Mouse (Mus musculus): ENCODE measurements around the gene Atp6v1g1. TPM values are rescaled to one million over a fixed set of nuclear protein-coding genes. Genes with fewer than 3 reads are reported as not detected.
A peak's percentile ranks its signal among the peaks of the same experiment; 100 is the strongest.

The Atp6v1g1 gene
- polyA plus RNA-seq, 1 experiment from 2014 or later = 125 TPM

DNA sequence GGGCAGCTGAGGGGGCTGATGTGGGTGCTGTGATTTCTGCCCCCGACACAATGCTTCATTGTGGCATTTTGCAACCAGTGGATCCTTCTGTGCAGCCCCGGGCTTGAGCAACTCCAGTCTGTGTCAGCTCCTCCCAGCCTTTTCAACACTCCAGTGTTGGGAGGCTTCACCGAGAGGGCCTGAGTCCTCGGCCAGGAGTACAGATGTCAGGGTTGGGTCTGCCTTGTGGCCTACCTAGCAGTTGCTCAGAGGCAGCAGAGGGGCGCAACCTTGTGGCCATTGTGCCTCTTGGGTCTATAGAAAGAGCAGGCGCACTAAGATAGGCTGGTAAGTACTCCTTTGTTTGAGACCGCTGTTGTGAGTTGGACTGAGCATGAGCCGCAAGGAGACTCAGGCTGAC, 15.5 kb downstream of the Atp6v1g1 start:
- DNase-seq (no peak), ATAC-seq (ENCODE audit: low read depth) (no peak)
- Histone ChIP-seq H3K9me3 (replicated peaks) (no peaks in the 10 kb centered on the region), H3K4me1 (replicated peaks) (peaks cover 64% of the 10 kb centered on the region), H3K9ac (peak overlapping the region; percentile 39), H3K27ac (peak overlapping the region; percentile 56), H3K36me3 (0 out of 2 replicates have a peak, but pooled peaks cover 6% of the 10 kb centered on the region), H3K27me3 (no peaks in the 10 kb centered on the region), H3K4me3 (replicated peaks) (no peak overlapping the region), H3K4me2 (peak overlapping the region; percentile 85)
- WGBS (ENCODE audit: insufficient replicate concordance) = 60% methylated on average over 8 of the region's 8 CpGs

- ATAC-seq (ENCODE audit: low read depth) = no peak
These were observed 17.5 kb downstream of the Atp6v1g1 start for GRCm38 (mm10) chr4:63561861-63562675.

DNA sequence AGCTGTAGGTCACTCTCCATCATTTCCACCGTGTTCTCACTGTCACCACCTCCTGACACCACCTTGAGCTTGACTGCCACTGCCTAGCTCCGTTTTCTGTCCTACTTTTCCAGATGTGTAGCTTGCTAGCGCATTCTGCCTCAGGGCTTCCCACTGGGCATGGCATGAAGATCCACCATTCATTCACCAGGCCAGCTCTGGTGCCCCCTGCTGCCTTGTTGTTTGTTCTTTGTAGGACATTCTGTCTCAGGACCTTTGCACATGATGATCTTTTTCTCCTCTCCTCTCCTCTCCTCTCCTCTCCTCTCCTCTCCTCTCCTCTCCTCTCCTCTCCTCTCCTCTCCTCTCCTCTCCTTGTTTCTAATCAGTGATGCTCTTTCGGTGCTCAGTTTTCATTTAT, 18.2 kb downstream of the Atp6v1g1 start:
- 76% methylated on average over 4 of the region's 4 CpGs for WGBS (ENCODE audit: insufficient replicate concordance)
- DNase-seq = no peak
- Histone ChIP-seq H3K36me3 (peaks cover 11% of the 10 kb centered on the region; the same call in 1 of the 2 replicates), H3K27me3 (no peaks in the 10 kb centered on the region), H3K4me1 (replicated peaks) (peaks cover 44% of the 10 kb centered on the region), H3K9me3 (replicated peaks) (no peaks in the 10 kb centered on the region), H3K9ac (no peak overlapping the region), H3K4me2 (peak overlapping the region; percentile 21; the same call in 1 of the 2 replicates), H3K4me3 (replicated peaks) (no peak overlapping the region), H3K27ac (peak overlapping the region; percentile 59; the same call in 1 of the 2 replicates)
- ATAC-seq (ENCODE audit: low read depth) = no peak

More at GRCm38 (mm10) chr4:63561861-63562675, 17.5 kb downstream of the Atp6v1g1 start:
- 39% methylated on average over 7 of the region's 7 CpGs for WGBS (ENCODE audit: insufficient replicate concordance)
- no peak for DNase-seq
- H3K4me3 ChIP-seq (replicated peaks) = no peak overlapping the region
- H3K27me3 ChIP-seq = no peaks in the 10 kb centered on the region
- H3K4me1 ChIP-seq (replicated peaks) = peaks cover 51% of the 10 kb centered on the region
- no peak overlapping the region for H3K9ac ChIP-seq
- no peaks in the 10 kb centered on the region for H3K9me3 ChIP-seq (replicated peaks)
- H3K36me3 ChIP-seq = peaks cover 11% of the 10 kb centered on the region; the same call in 1 of the 2 replicates
- peak overlapping the region; percentile 59 for H3K27ac ChIP-seq
- peak overlapping the region; percentile 21 for H3K4me2 ChIP-seq

DNA sequence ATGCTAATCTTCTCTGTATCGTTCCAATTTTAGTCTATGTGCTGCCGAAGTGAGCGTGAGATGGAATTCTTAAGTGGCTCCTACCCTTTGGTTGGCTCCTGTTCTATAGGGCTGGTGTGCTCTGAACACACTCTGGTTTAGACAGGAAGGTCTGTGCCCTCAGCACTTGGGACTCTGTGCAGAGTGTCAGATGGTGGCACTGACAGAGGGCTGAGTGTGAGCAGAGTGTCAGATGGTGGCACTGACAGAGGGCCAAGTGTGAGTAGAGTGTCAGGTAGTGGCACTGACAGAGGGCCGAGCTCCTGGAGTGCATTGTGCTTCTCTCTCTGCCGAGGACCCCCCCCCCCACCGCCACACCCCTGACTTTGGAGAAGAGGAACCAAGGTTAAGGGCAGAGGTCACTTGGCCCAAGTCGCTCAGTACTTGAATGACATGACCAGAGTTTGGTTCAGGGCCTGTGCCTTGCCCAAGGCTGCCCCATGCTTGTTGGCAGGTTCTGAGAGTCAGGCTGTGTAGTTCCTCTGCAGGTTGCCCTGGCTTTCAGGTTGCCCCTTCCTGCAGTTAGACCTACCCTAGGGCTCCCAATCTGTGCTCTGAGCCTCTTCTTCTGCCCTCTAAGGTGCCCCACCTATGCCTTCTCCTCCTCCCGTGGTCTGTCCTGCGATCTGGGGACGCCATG, 23.3 kb downstream of the Atp6v1g1 start:
- Histone ChIP-seq H3K36me3 (peaks cover 36% of the 10 kb centered on the region), H3K4me1 (replicated peaks) (no peaks in the 10 kb centered on the region), H3K9me3 (replicated peaks) (no peaks in the 10 kb centered on the region), H3K4me3 (replicated peaks) (no peak overlapping the region), H3K4me2 (no peak overlapping the region), H3K27ac (no peak overlapping the region), H3K27me3 (no peaks in the 10 kb centered on the region), H3K9ac (no peak overlapping the region)
- ATAC-seq (ENCODE audit: low read depth) (no peak), DNase-seq (no peak)
- 74% methylated on average over 10 of the region's 10 CpGs for WGBS (ENCODE audit: insufficient replicate concordance)

- peaks cover 40% of the 10 kb centered on the region for H3K36me3 ChIP-seq
- H3K27ac ChIP-seq = no peak overlapping the region
- ATAC-seq (ENCODE audit: low read depth) (no peak), DNase-seq (no peak)
- no peak overlapping the region for H3K4me2 ChIP-seq
- 76% methylated on average over 8 of the region's 8 CpGs for WGBS (ENCODE audit: insufficient replicate concordance)
- H3K9ac ChIP-seq = no peak overlapping the region
- H3K4me1 ChIP-seq (replicated peaks) = no peaks in the 10 kb centered on the region
- no peak overlapping the region for H3K4me3 ChIP-seq (replicated peaks)
- no peaks in the 10 kb centered on the region for H3K27me3 ChIP-seq
- H3K9me3 ChIP-seq (replicated peaks) = no peaks in the 10 kb centered on the region
These were observed 24.8 kb downstream of the Atp6v1g1 start for GRCm38 (mm10) chr4:63569322-63569721.

GRCm38 (mm10) chr4:63570208-63570781, 25.7 kb downstream of the Atp6v1g1 start:
- DNase-seq (no peak), ATAC-seq (ENCODE audit: low read depth) (no peak)
- H3K4me1 ChIP-seq (replicated peaks) = no peaks in the 10 kb centered on the region
- H3K4me3 ChIP-seq (replicated peaks) = no peak overlapping the region
- WGBS (ENCODE audit: insufficient replicate concordance) = 64% methylated on average over 7 of the region's 7 CpGs
- no peak overlapping the region for H3K4me2 ChIP-seq
- H3K27me3 ChIP-seq = no peaks in the 10 kb centered on the region
- H3K9me3 ChIP-seq (replicated peaks) = no peaks in the 10 kb centered on the region
- H3K36me3 ChIP-seq = peaks cover 40% of the 10 kb centered on the region
- no peak overlapping the region for H3K27ac ChIP-seq
- no peak overlapping the region for H3K9ac ChIP-seq

GRCm38 (mm10) chr4:63572621-63573020, 28.0 kb downstream of the Atp6v1g1 start:
- Histone ChIP-seq H3K9ac (no peak overlapping the region), H3K36me3 (peaks cover 38% of the 10 kb centered on the region), H3K4me2 (no peak overlapping the region), H3K27ac (no peak overlapping the region), H3K4me3 (replicated peaks) (no peak overlapping the region), H3K4me1 (replicated peaks) (no peaks in the 10 kb centered on the region), H3K9me3 (replicated peaks) (no peaks in the 10 kb centered on the region), H3K27me3 (no peaks in the 10 kb centered on the region)
- no peak for DNase-seq
- no peak for ATAC-seq (ENCODE audit: low read depth)
- WGBS (ENCODE audit: insufficient replicate concordance) = 58% methylated on average over 5 of the region's 5 CpGs

- Histone ChIP-seq H3K9ac (no peak overlapping the region), H3K36me3 (peaks cover 17% of the 10 kb centered on the region), H3K27ac (no peak overlapping the region), H3K27me3 (no peaks in the 10 kb centered on the region), H3K9me3 (replicated peaks) (no peaks in the 10 kb centered on the region), H3K4me1 (replicated peaks) (no peaks in the 10 kb centered on the region), H3K4me3 (replicated peaks) (no peak overlapping the region), H3K4me2 (no peak overlapping the region)
- WGBS (ENCODE audit: insufficient replicate concordance) = 83% methylated on average over 14 of the region's 14 CpGs
- no peak for ATAC-seq (ENCODE audit: low read depth)
- DNase-seq = no peak
These were observed 35.1 kb downstream of the Atp6v1g1 start for GRCm38 (mm10) chr4:63579649-63580048.

DNA sequence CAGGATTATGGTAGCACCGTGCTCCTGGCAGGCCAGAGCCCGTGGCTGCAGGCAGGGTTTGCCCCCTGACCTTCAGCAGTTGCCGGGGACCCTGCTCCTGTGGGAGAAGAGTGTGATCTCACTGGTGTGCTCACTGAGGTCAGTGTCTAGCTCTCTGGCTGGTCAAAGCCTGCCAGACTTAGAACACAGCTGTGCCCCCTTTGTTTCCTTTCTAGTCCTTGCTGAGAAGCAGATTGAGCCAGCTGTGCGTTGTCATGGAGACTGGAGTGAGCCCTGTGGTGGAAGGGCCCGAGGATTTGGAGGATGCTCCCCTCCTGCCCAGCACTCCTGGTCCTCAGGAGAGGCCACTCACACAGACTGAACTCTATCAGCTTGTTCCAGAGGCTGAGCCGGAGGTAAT, 35.5 kb downstream of the Atp6v1g1 start:
- no peak for DNase-seq
- Histone ChIP-seq H3K36me3 (peaks cover 17% of the 10 kb centered on the region), H3K4me3 (replicated peaks) (no peak overlapping the region), H3K9ac (no peak overlapping the region), H3K9me3 (replicated peaks) (no peaks in the 10 kb centered on the region), H3K27me3 (no peaks in the 10 kb centered on the region), H3K4me2 (no peak overlapping the region), H3K27ac (no peak overlapping the region), H3K4me1 (replicated peaks) (no peaks in the 10 kb centered on the region)
- 58% methylated on average over 6 of the region's 6 CpGs for WGBS (ENCODE audit: insufficient replicate concordance)
- ATAC-seq (ENCODE audit: low read depth) = no peak

DNA sequence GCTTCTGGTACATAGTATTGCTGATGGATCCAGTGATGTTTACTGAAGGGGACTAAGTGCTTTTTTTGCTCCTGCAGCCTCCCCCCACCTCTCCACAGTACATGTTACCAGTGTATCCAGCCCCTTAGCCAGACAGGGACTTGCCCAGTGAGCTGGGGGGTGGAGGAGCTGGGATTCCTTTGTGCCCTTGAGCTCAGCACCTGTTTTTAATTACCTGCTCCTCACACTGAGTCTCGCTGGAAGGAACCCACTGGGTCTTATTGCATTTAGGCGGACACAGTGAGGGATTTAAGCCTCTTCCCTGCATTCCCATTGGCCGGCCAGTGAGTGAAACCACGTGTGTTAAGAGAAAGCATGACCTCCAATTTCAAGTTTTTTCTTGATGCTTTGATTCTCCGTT, 38.0 kb downstream of the Atp6v1g1 start:
- Histone ChIP-seq H3K9me3 (replicated peaks) (no peaks in the 10 kb centered on the region), H3K36me3 (peaks cover 14% of the 10 kb centered on the region), H3K4me2 (no peak overlapping the region), H3K27me3 (no peaks in the 10 kb centered on the region), H3K9ac (no peak overlapping the region), H3K27ac (no peak overlapping the region), H3K4me1 (replicated peaks) (no peaks in the 10 kb centered on the region), H3K4me3 (replicated peaks) (no peak overlapping the region)
- DNase-seq (no peak), ATAC-seq (ENCODE audit: low read depth) (no peak)
- 64% methylated on average over 5 of the region's 5 CpGs for WGBS (ENCODE audit: insufficient replicate concordance)

GRCm38 (mm10) chr4:63585216-63585615, 40.6 kb downstream of the Atp6v1g1 start:
- 78% methylated on average over 10 of the region's 10 CpGs for WGBS (ENCODE audit: insufficient replicate concordance)
- Histone ChIP-seq H3K4me3 (replicated peaks) (no peak overlapping the region), H3K27me3 (no peaks in the 10 kb centered on the region), H3K36me3 (0 out of 2 replicates have a peak, but pooled peaks cover 10% of the 10 kb centered on the region), H3K27ac (no peak overlapping the region), H3K4me1 (replicated peaks) (no peaks in the 10 kb centered on the region), H3K9ac (no peak overlapping the region), H3K9me3 (replicated peaks) (no peaks in the 10 kb centered on the region), H3K4me2 (no peak overlapping the region)
- DNase-seq (no peak), ATAC-seq (ENCODE audit: low read depth) (no peak)
